Mouse (Mus musculus): Measurements from ENCODE around the gene Sipa1l2. TPM values are rescaled to one million over a fixed set of nuclear protein-coding genes. Genes with fewer than 3 reads are reported as not detected.
"Not testable (repeated sequence)": the region's sequence is repeated elsewhere in the genome, so short reads cannot be mapped to it uniquely, and the experiment has no call there.

Sipa1l2 gene
- polyA plus RNA-seq, 1 experiment, result 2.4 TPM

DNA sequence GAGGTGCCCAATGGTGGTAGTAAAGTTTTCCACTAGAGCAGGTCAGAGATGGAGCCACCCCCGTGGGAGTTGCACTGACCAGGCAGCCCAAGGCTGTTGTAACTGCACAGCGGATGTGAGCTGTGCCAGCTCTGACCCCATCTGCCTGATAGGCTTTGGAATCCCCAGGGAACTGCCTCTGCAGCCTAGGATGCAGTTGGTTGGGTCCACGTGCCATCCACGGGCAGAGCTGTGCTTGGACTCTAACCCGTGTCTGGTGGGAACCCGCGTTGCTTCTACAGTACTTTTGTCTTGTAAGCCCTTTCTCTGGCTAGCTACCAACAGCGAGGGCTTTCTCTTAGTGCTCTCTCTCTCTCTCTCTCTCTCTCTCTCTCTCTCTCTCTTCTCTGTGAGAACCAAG is 36.7 kb downstream of the Sipa1l2 start:
- Histone ChIP-seq H3K4me1 (ENCODE audit: control insufficient read depth, insufficient read depth, insufficient read length, low read length) (peaks cover 28% of the 10 kb centered on the region), H3K27ac (replicated peaks; ENCODE audit: low read depth, low read length) (no peak overlapping the region), H3K4me3 (ENCODE audit: insufficient read depth, low read depth, low read length) (no peak overlapping the region)

DNA sequence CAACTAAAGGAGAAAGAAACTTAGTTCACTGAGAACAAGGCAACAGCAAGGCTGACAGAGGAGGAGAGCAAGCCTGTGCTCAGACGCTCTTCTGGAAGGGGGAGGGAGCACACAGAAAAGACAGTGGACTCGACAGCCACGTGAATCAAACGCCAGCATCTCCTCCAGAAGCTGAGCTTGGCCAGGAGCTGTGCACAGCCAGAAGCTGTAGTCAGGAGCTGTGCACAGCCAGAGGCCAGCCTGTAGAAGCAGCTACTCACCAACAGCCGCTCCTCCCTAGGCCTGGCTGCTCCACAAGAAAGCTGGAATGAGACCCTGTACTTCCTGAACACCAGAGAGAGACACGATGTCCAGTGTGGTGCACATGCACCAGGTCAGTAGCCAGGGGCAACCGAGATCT is 37.4 kb downstream of the Sipa1l2 start:
- H3K27ac ChIP-seq (replicated peaks; ENCODE audit: low read depth, low read length), result no peak overlapping the region
- peaks cover 28% of the 10 kb centered on the region for H3K4me1 ChIP-seq (ENCODE audit: control insufficient read depth, insufficient read depth, insufficient read length, low read length)
- no peak overlapping the region for H3K4me3 ChIP-seq (ENCODE audit: insufficient read depth, low read depth, low read length)

DNA sequence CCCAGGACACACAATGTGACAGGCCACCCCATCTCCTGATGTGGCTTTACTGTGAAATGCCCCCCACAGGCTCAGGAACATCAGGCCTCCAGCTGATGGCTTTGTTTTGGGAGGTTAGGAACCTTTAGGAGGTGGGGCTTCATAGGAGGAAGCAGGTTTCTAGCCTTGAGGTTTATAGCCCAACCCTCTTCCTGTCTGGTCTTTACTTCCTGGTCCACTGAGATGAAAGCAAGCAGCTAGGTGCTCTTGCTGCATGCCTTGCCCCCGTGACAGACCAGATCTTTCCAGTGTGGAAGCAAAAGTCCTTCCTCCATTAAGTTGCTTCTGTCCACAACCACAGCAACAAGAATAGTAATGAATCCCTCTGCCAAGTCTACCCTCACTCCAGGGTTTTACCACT is 38.0 kb downstream of the Sipa1l2 start:
- Histone ChIP-seq H3K27ac (replicated peaks; ENCODE audit: low read depth, low read length) (no peak overlapping the region), H3K4me1 (ENCODE audit: control insufficient read depth, insufficient read depth, insufficient read length, low read length) (peaks cover 28% of the 10 kb centered on the region), H3K4me3 (ENCODE audit: insufficient read depth, low read depth, low read length) (no peak overlapping the region)

DNA sequence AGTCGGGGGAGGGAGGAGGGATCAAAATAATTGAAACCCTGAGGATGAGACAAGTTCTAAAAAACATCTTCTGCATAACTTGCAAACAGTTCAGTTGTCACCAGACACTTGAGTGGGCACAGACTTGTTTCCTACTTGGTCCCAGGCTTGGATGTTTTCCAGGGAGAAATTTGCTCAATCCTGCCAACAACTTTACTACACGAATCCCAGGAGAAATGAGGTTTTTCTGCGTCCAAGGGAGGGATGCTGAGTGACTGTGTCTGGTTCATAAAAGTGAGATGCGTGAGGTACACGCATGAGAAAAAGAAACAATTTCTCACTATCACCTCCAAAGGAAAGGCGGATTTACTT is 38.5 kb downstream of the Sipa1l2 start:
- Histone ChIP-seq H3K4me1 (ENCODE audit: control insufficient read depth, insufficient read depth, insufficient read length, low read length) (peaks cover 28% of the 10 kb centered on the region), H3K4me3 (ENCODE audit: insufficient read depth, low read depth, low read length) (no peak overlapping the region), H3K27ac (replicated peaks; ENCODE audit: low read depth, low read length) (no peak overlapping the region)

DNA sequence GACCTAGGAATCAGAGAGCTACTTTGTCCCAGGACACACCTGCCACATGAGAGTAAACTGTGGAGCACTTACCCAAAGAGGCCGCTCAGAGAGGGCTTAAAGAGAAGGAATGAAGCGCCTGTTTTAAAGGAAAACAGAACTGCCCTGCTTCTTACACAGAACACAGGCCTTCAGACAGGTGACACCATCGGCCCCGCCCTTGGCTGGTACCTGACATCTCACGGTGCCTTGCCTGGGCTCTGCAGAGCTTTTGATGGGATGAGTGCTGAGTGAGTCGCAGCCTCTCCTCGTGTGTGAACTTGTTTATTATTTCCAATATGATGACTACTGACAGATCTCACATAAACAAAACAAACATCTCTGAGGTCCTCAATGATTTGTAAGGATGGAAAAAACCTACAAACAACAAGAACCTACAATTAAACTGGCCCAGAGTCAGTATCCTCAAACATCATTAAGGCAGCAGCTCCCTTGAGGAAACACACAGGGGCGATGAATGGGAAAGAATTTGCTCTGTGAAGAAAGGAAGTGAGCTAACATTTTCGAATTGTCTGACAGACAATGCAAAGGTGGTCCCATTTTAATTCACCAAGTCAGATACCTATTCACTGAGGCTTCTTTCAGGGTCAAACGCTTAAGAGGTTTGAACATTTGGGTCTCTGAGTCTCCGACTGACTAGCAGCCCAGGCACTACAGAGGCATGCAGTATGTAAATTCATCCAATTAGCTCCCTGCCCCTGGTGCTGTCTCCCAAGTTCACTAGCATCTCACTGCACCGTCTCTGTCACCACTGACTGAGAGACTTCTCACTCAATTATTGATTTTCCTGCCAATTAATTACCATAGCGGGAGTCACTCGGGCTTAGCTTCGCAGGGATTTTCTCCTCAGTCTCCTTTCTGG is 39.2 kb downstream of the Sipa1l2 start:
- Histone ChIP-seq H3K27ac (replicated peaks; ENCODE audit: low read depth, low read length) (0 out of 2 replicates have a peak overlapping the region, but pooled peaks have one; percentile 3), H3K4me1 (ENCODE audit: control insufficient read depth, insufficient read depth, insufficient read length, low read length) (peaks cover 28% of the 10 kb centered on the region)

DNA sequence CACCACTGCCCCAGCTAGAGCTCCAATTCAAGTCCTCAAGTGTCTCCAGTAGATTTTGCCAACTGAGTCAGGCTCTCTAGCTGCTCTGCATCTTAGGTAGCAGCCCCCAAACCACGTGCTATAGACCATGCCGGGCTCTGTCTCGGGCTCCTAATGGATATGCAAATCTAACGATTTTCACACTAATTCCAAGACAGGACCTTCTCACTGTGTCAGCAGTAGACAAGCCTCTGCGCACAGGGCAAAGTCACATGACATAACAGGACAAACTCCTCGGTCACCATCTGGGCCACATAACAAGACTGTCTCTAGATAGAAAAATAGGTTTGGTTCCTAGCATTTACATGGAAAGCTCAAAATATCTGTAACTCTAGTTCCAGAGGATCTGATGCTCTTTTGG is 40.6 kb downstream of the Sipa1l2 start:
- no peak overlapping the region for H3K27ac ChIP-seq (replicated peaks; ENCODE audit: low read depth, low read length)
- peaks cover 28% of the 10 kb centered on the region for H3K4me1 ChIP-seq (ENCODE audit: control insufficient read depth, insufficient read depth, insufficient read length, low read length)
- no peak overlapping the region for H3K4me3 ChIP-seq (ENCODE audit: insufficient read depth, low read depth, low read length)

More for the DNA sequence above, 39.2 kb downstream of the Sipa1l2 start:
- no peak overlapping the region for H3K4me3 ChIP-seq (ENCODE audit: insufficient read depth, low read depth, low read length)

DNA sequence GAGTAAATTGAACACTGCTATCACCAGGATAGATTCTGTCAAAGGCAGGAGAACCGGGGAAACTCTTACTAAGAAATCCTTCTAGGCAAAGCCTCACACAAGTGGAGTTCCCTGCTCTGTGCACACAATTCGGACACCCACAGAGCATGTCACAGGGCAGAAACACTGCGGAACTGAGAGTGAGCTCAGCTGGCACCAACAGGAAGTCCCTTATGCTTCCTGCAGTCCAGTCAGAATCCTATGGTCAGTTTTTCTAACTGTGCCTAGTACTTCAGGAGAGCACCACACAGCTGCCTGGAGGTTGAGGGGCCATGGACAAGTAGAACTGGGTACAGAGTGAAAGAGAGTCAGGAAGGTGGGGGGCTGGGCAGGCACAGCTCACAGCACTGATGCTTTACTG is 41.7 kb downstream of the Sipa1l2 start:
- H3K4me1 ChIP-seq (ENCODE audit: control insufficient read depth, insufficient read depth, insufficient read length, low read length), result peaks cover 29% of the 10 kb centered on the region
- no peak overlapping the region for H3K4me3 ChIP-seq (ENCODE audit: insufficient read depth, low read depth, low read length)
- H3K27ac ChIP-seq (replicated peaks; ENCODE audit: low read depth, low read length), result 0 out of 2 replicates have a peak overlapping the region, but pooled peaks have one; percentile 30

DNA sequence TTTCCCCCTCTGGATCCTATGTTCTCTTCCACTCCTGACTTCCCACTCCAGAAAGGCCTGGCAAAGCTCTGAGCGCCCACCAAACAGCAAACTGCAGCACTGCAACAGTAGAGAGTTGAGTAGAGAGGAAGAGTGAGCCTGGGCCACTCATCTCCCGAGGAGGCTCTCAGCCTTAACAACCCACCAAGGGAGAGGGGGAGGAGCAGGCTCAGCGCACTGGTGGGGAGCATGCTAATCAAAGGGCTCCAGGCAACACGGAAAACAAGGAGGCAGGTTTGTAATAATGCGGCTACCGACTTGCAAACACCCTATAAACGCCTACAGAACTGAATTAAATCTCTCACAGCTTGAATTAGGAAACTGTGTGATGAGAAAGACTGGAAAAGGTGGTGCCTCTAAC is 42.6 kb downstream of the Sipa1l2 start:
- peaks cover 32% of the 10 kb centered on the region for H3K4me1 ChIP-seq (ENCODE audit: control insufficient read depth, insufficient read depth, insufficient read length, low read length)
- no peak overlapping the region for H3K4me3 ChIP-seq (ENCODE audit: insufficient read depth, low read depth, low read length)
- H3K27ac ChIP-seq (replicated peaks; ENCODE audit: low read depth, low read length), result no peak overlapping the region

DNA sequence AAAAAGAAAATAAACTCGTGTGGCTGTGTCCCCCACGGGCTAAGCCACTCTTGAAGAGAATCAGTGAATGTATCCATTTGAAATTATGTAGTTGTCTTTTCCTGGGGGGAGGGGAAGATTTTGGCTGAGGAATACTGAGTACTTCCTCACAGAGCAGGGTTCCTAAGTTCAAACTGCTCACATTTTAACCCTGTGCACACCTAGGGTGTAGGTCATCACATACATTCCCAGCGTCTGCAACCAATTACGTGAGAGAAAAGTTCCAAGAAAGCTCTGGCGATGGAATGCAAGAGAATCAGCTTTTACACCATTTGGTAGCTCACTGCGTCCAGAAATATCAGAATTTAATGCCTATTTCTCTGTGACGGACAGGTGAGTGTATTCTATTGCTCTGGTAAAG is 43.0 kb downstream of the Sipa1l2 start:
- no peak overlapping the region for H3K27ac ChIP-seq (replicated peaks; ENCODE audit: low read depth, low read length)
- peaks cover 28% of the 10 kb centered on the region for H3K4me1 ChIP-seq (ENCODE audit: control insufficient read depth, insufficient read depth, insufficient read length, low read length)

DNA sequence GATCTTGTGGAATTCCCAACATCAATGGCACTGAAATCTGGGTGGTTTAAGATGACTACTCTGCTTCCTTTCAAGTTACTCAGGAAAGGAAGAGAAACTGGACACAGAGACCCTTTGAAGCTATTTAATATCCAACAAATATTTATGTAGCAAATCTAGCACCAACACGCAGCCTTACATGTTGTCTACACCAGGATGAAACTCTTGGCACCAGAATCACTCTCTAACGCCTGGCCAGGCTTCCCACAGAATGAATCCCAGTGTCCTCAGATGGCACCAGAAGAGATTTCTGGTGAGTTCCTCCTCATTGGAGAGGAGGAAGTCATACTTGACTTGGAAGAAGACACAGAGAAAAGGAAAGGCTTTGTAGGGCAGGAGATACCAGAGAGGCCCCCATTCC is 45.1 kb downstream of the Sipa1l2 start:
- Histone ChIP-seq H3K27ac (replicated peaks; ENCODE audit: low read depth, low read length) (no peak overlapping the region), H3K4me1 (ENCODE audit: control insufficient read depth, insufficient read depth, insufficient read length, low read length) (peaks cover 17% of the 10 kb centered on the region)

More for the DNA sequence above, 43.0 kb downstream of the Sipa1l2 start:
- no peak overlapping the region for H3K4me3 ChIP-seq (ENCODE audit: insufficient read depth, low read depth, low read length)

DNA sequence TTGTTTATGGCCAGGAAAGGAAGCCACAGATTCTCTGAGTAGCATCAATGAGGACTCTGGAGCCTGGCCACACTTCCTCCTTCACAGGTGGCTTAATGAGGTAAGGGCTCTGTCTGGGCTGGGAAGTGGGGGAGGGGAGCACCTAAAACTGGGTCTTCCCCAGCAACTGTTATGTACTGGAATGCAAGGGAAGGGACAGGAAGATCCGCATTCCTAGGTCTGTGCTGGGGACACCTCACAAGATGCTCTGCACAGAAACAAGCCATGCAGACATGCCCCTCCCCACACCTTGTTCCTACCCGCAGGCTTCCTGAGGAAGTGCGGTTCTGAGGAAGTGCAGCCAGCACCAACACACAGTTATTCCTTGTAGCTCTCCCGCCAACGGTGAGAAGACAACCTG is 46.4 kb downstream of the Sipa1l2 start:
- Histone ChIP-seq H3K27ac (replicated peaks; ENCODE audit: low read depth, low read length) (peak overlapping the region; percentile 28; the same call in 1 of the 2 replicates), H3K4me1 (ENCODE audit: control insufficient read depth, insufficient read depth, insufficient read length, low read length) (peaks cover 25% of the 10 kb centered on the region), H3K4me3 (ENCODE audit: insufficient read depth, low read depth, low read length) (no peak overlapping the region)

More for the DNA sequence above, 45.1 kb downstream of the Sipa1l2 start:
- H3K4me3 ChIP-seq (ENCODE audit: insufficient read depth, low read depth, low read length), result no peak overlapping the region

DNA sequence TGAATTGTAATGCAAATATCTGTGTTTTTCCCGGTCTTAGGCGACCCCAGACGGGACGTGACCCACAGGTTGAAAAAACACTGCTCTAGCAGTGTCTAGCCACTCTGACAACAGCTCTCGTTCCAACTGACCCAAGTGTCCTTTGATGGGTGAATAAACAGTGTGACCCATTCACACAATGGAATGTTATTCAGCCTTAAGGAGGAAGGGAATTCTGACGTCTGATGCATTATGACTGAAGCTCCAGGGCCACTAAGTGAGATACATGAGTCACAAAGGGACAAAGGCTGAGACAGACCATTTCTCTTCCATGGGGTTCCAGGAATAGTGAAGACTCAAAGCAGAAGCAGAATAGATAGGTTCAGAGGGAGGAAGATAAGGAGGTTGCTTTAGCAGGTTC is 47.5 kb downstream of the Sipa1l2 start:
- Histone ChIP-seq H3K4me1 (ENCODE audit: control insufficient read depth, insufficient read depth, insufficient read length, low read length) (peaks cover 34% of the 10 kb centered on the region), H3K27ac (replicated peaks; ENCODE audit: low read depth, low read length) (no peak overlapping the region), H3K4me3 (ENCODE audit: insufficient read depth, low read depth, low read length) (no peak overlapping the region)

DNA sequence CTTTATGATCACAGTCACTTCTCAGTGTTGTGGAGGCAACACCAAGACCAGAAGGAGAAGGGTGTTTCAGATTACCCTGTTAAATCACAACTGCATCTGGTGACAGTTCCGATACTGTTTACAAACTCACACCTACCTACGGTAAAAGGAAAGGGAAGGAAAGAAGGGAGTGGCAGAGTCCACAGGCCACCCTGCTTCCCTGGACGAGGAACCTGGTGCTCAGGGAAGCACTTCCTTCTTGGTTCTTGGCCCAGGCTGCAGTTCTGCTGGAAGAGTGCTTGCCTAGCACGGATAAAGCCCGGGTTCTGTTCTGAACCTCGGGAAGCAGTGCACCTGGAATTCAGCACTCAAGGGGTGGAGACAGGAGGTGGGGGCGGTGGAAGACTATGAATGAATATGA is 48.5 kb downstream of the Sipa1l2 start:
- no peak overlapping the region for H3K27ac ChIP-seq (replicated peaks; ENCODE audit: low read depth, low read length)
- peaks cover 41% of the 10 kb centered on the region for H3K4me1 ChIP-seq (ENCODE audit: control insufficient read depth, insufficient read depth, insufficient read length, low read length)
- no peak overlapping the region for H3K4me3 ChIP-seq (ENCODE audit: insufficient read depth, low read depth, low read length)

DNA sequence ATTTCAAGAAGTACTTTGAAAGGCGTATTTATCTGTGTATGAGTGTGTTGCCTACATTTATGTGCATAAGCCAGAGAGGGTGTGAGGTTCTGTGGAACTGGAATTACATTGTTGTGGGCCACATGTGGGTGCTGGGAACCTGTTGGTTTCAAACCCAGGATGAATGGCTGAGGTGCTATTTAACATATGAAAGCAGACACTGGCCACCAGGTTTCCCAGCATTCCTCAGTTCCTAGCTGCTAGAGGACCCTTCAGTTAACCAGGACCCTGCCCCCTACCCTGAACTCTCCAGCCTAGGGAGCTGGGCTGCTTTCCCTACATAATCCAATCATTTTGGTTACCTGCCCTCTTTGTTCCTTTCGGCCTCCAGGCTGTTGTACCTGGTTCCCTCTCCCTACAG is 49.3 kb downstream of the Sipa1l2 start:
- peaks cover 46% of the 10 kb centered on the region for H3K4me1 ChIP-seq (ENCODE audit: control insufficient read depth, insufficient read depth, insufficient read length, low read length)
- H3K4me3 ChIP-seq (ENCODE audit: insufficient read depth, low read depth, low read length); H3K27ac ChIP-seq (replicated peaks; ENCODE audit: low read depth, low read length): not testable (repeated sequence)

DNA sequence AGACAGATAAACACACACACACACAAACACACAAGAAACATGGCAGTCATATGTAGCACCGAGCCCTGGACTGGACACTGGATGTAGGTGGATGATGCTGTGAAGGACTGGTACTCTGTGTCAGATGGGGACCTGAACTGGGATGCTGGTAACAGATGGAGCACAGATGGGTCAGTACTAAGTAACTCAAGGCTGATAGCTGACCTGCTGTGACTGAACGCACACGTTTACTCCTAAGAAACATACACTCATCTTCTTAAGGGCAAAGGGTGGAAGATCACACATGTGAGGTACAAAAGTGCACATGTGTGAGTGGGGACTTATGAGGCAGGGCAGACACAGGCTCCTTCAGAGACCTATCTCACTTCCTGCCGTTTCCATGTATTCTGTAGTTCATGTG is 50.7 kb downstream of the Sipa1l2 start:
- no peak overlapping the region for H3K4me3 ChIP-seq (ENCODE audit: insufficient read depth, low read depth, low read length)
- peak overlapping the region; percentile 79 for H3K27ac ChIP-seq (replicated peaks; ENCODE audit: low read depth, low read length)
- H3K4me1 ChIP-seq (ENCODE audit: control insufficient read depth, insufficient read depth, insufficient read length, low read length), result peaks cover 48% of the 10 kb centered on the region

DNA sequence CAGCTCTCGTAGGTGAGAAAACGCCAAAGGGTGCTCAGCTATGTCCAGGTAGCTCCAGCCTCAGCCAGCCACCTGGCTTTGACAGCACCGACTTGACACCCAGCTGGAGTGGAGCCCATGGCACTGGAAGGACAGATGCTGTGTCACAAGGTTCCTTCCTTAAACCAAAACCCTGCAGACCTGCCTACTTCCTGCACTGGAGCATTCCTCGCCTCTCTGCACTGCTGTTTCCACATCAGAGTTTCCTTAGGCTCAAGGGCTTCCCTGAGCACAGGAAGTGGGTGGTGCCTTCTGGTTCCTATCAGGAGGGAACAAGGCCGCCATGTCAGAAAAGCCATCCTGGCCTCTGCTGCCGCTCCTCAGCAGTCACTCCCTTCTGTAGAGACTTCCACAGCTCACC is 51.3 kb downstream of the Sipa1l2 start:
- Histone ChIP-seq H3K4me3 (ENCODE audit: insufficient read depth, low read depth, low read length) (no peak overlapping the region), H3K27ac (replicated peaks; ENCODE audit: low read depth, low read length) (peak overlapping the region; percentile 79), H3K4me1 (ENCODE audit: control insufficient read depth, insufficient read depth, insufficient read length, low read length) (peaks cover 46% of the 10 kb centered on the region)

All from brown adipose tissue, adult 24 weeks (tissue).